Mouse (Mus musculus): ENCODE results near the gene Glt1d1. TPM values are rescaled to one million over a fixed set of nuclear protein-coding genes. Genes with fewer than 3 reads are reported as not detected.

Gene Glt1d1
- polyA plus RNA-seq, 1 experiment from 2014 or later, result 0.63 TPM

DNA sequence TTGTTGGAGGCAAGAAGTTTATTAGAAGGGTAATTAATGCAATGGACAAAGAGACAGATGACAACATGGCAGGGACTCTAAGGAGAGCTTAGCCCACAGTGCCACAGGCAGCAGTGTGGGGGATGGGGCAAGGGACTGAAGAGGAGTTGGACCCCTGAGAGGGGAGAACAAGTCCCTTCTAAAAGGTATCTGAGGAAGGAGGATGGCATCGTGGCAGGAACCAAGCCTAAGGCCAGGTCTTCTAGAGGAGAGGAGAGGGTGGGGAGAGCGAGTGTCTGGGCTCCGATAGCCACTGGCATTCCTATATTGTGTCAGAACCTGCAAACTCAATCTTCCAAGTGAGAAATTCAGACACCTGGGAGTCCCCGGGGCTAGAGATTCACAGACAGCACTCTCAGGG lies 126.5 kb downstream of the Glt1d1 start:
- no peak overlapping the region for H3K4me2 ChIP-seq (replicated peaks)
- ATAC-seq, result no peak
- H3K36me3 ChIP-seq, result no peaks in the 10 kb centered on the region
- H3K27me3 ChIP-seq (replicated peaks), result no peaks in the 10 kb centered on the region
- no peak overlapping the region for H3K9ac ChIP-seq
- no peak overlapping the region for H3K4me3 ChIP-seq (replicated peaks)
- H3K4me1 ChIP-seq (replicated peaks), result no peaks in the 10 kb centered on the region
- no peaks in the 10 kb centered on the region for H3K9me3 ChIP-seq
- no peak overlapping the region for H3K27ac ChIP-seq
- 76% methylated on average over 4 of the region's 4 CpGs for WGBS

Other genes with a start within 250 kb of the Glt1d1 start
- gene Slc15a4, start 635 bp downstream of the Glt1d1 start, polyA plus RNA-seq (2015; fragmentation: Nextera tagmentation; extraction: Ambion mirVana), result 18.1 and 19.2 TPM in 2 replicates

All from intestine, embryonic 15.5 days (tissue).